In the genomic region with DNA sequence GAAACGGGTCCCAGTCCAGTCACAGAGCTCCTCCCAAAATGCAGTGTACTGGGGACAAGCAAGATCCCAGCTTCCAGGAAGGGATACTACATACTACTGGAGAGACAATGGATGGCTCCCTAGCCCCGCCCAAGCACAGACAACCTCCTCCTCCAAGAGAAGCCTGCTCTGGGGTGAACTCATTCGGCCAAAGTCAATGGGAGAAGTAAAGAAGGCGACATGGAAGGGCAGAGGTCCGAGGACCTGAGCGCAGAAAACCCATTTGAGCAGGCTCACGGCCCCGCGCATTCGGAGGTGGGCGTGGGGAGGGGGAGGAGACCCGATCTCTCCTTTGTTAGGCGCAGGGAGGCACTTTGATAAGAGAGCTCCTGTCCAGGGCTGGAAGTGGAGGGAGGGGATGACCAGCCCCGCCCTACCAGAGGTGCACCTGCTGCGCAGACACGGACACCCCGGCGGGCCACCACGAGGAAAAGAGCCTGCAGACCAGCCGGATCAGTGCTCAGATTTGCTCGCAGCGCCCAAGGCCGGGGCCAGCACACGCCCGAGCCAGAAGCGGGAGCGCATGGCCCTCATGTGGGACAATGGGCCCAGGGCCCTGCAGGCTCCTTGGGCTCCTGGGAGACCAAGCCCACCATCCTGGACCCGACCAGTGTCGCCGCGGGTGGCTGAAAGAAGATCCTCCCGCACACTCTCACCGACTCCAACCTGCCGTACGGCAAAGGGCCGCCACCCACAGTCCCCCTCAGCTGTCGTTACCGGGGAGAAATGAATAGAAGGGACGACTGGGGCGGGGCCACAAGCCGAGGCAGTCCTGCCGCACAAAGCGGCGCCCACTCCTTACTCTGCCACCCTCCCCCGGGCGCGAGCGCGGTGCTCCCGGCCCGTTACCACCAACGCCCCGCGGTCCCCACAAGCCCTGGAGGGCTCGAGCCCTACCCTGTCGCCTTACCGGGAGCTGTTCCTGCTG, we compare ENCODE assay signal across 8 mouse cellular contexts. TPM values are rescaled to one million over a fixed set of nuclear protein-coding genes. Genes with fewer than 3 reads are reported as not detected.
A peak's percentile ranks its signal among the peaks of the same experiment; 100 is the strongest.
DNase-seq lines count a peak whose midpoint lies in the region; ATAC-seq and TF ChIP-seq lines count a peak whose summit lies in the region.

No protein-coding gene starts in this region.

- peak overlapping the region; percentile 75 for H3K27ac ChIP-seq in heart, adult 2 months
- peak overlapping the region; percentile 91 for H3K27ac ChIP-seq in liver, postnatal 0 days (ENCODE audit: low read depth)
- H3K27ac ChIP-seq in neural tube, embryonic 11.5 days (ENCODE audit: low read depth, low read length) = peak overlapping the region; percentile 61

- ATAC-seq in liver, postnatal 0 days = peak; percentile 69
- peak; percentile 66; the same call in 1 of the 2 replicates for ATAC-seq in neural tube, embryonic 11.5 days (ENCODE audit: insufficient read depth, low FRiP score, low TSS enrichment)

- H3K4me1 ChIP-seq in heart, adult 2 months (ENCODE audit: control insufficient read depth, insufficient read depth, low read length) = peaks cover 18% of the 10 kb centered on the region
- peaks cover 42% of the 10 kb centered on the region for H3K4me1 ChIP-seq in liver, postnatal 0 days (ENCODE audit: insufficient read depth)
- H3K4me1 ChIP-seq in neural tube, embryonic 11.5 days (ENCODE audit: control insufficient read depth, insufficient read depth, low read length) = peaks cover 34% of the 10 kb centered on the region

- H3K79me2 ChIP-seq in heart, adult 2 months (replicated peaks; ENCODE audit: control insufficient read depth, insufficient read depth, low read length) = no peaks in the 10 kb centered on the region; the same call in 1 of the 2 replicates

- peak overlapping the region; percentile 94 for H3K4me3 ChIP-seq in heart, adult 2 months
- peak overlapping the region; percentile 98 for H3K4me3 ChIP-seq in liver, postnatal 0 days (ENCODE audit: low read depth, low read length)
- H3K4me3 ChIP-seq in neural tube, embryonic 11.5 days (ENCODE audit: low read depth, low read length) = peak overlapping the region; percentile 100

- TF ChIP-seq EP300 in heart, adult 2 months (IDR thresholded peaks at IDR 0.05; ENCODE audit: insufficient read depth, low read depth, low read length) = no peak
- no peak for TF ChIP-seq EP300 in liver, postnatal 0 days (IDR thresholded peaks at IDR 0.05; ENCODE audit: low read depth)

- under 1% methylated on average over 57 of the region's 57 CpGs for WGBS in heart, adult 2 months
- under 1% methylated on average over 52 of the region's 57 CpGs for WGBS in liver, postnatal 0 days (ENCODE audit: insufficient replicate concordance)
- WGBS in neural tube, embryonic 11.5 days = under 1% methylated on average over 57 of the region's 57 CpGs

- no peaks in the 10 kb centered on the region for H3K27me3 ChIP-seq in heart, adult 2 months (ENCODE audit: control insufficient read depth, insufficient read depth, low read length)
- no peaks in the 10 kb centered on the region for H3K27me3 ChIP-seq in liver, postnatal 0 days (ENCODE audit: insufficient read depth, low read length)
- no peaks in the 10 kb centered on the region for H3K27me3 ChIP-seq in neural tube, embryonic 11.5 days (ENCODE audit: control insufficient read depth, insufficient read depth, low read length)

- H3K9me3 ChIP-seq in liver, postnatal 0 days (ENCODE audit: low read length) = no peaks in the 10 kb centered on the region
- no peaks in the 10 kb centered on the region for H3K9me3 ChIP-seq in neural tube, embryonic 11.5 days (ENCODE audit: control insufficient read depth, low read length)

- peak overlapping the region; percentile 90 for H3K9ac ChIP-seq in heart, adult 2 months (ENCODE audit: low read depth, low read length)
- H3K9ac ChIP-seq in liver, postnatal 0 days (replicated peaks) = peak overlapping the region; percentile 98
- peak overlapping the region; percentile 98 for H3K9ac ChIP-seq in neural tube, embryonic 11.5 days (ENCODE audit: low read length)

- TF ChIP-seq CTCF in heart, adult 2 months (IDR thresholded peaks at IDR 0.05) = no peak
- TF ChIP-seq CTCF in liver, postnatal 0 days (IDR thresholded peaks at IDR 0.05; ENCODE audit: low read depth) = no peak

- peak overlapping the region; percentile 95 for H3K4me2 ChIP-seq in liver, postnatal 0 days (ENCODE audit: low read depth, low read length)
- H3K4me2 ChIP-seq in neural tube, embryonic 11.5 days (ENCODE audit: low read depth) = peak overlapping the region; percentile 96

- intact Hi-C loops in heart, adult 2 months (cut with DNase I) = loop anchor here (1.0 to 2.0 kb wide), 2 partner anchors 22 to 23 kb away; a partner anchor contains a TSS

- no peak for TF ChIP-seq POLR2A in heart, adult 2 months (IDR thresholded peaks at IDR 0.05; ENCODE audit: insufficient read depth, low read depth, low read length)

- no peaks in the 10 kb centered on the region for H3K36me3 ChIP-seq in heart, adult 2 months (ENCODE audit: control insufficient read depth, insufficient read depth, low read length)
- no peaks in the 10 kb centered on the region for H3K36me3 ChIP-seq in liver, postnatal 0 days (replicated peaks; ENCODE audit: insufficient read depth, low read length)
- no peaks in the 10 kb centered on the region for H3K36me3 ChIP-seq in neural tube, embryonic 11.5 days (ENCODE audit: control insufficient read depth, insufficient read depth, low read length)

- DNase-seq in 3T3-L1 (ENCODE audit: low read depth, low spot score) = peak; percentile 62
- DNase-seq in R1 (ENCODE audit: low read depth, low spot score) = peak; percentile 78
- DNase-seq in embryo, embryonic 11.5 days (ENCODE audit: low read depth, low spot score) = peak; percentile 32
- DNase-seq in heart, adult 2 months = peak in 1 of 2 experiments; percentile 53
- DNase-seq in kidney, adult 11 months = peak; percentile 33
- peak; percentile 65 for DNase-seq in liver, postnatal 0 days
- peak; percentile 70 for DNase-seq in neural tube, embryonic 11.5 days (ENCODE audit: low spot score)
- peak; percentile 60 for DNase-seq in thymus, postnatal 14 days

RNA-seq across cellular contexts. Expression of a gene that starts 0.6 kb away (rescaled TPM):
- total RNA-seq in heart, adult 2 months (2021) = 100 to 1,000 TPM; 110 TPM
- polyA plus RNA-seq in heart, adult 2 months (2012; rRNA removed) = 116 and 124 TPM in 2 replicates
- polyA plus RNA-seq in liver, postnatal 0 days (2015; fragmentation: Nextera tagmentation; extraction: Ambion mirVana) = 114 and 117 TPM in 2 replicates
- 870 and 877 TPM in 2 replicates for polyA plus RNA-seq in neural tube, embryonic 11.5 days (2014; fragmentation: Nextera tagmentation; extraction: Ambion mirVana)

RNA-seq across cellular contexts. Expression of a gene that starts 21.9 kb away (rescaled TPM):
- total RNA-seq in heart, adult 2 months (2021) = 10 to 100 TPM; 10.9 to 12.9 TPM
- 11.7 and 12.4 TPM in 2 replicates for polyA plus RNA-seq in heart, adult 2 months (2012; rRNA removed)
- 46.5 and 48.3 TPM in 2 replicates for polyA plus RNA-seq in liver, postnatal 0 days (2015; fragmentation: Nextera tagmentation; extraction: Ambion mirVana)
- polyA plus RNA-seq in neural tube, embryonic 11.5 days (2014; fragmentation: Nextera tagmentation; extraction: Ambion mirVana) = 76.0 and 77.0 TPM in 2 replicates

RNA-seq across cellular contexts. Expression of a gene that starts 22.5 kb away (rescaled TPM):
- 100 to 1,000 TPM; 168 to 177 TPM for total RNA-seq in heart, adult 2 months (2021)
- polyA plus RNA-seq in heart, adult 2 months (2012; rRNA removed) = 64.7 and 126 TPM in 2 replicates
- polyA plus RNA-seq in liver, postnatal 0 days (2015; fragmentation: Nextera tagmentation; extraction: Ambion mirVana) = 281 and 283 TPM in 2 replicates
- polyA plus RNA-seq in neural tube, embryonic 11.5 days (2014; fragmentation: Nextera tagmentation; extraction: Ambion mirVana) = 1,294 and 1,337 TPM in 2 replicates

RNA-seq across cellular contexts. Expression of a gene that starts 38.1 kb away (rescaled TPM):
- 1 to 10 TPM; 1.9 to 2.7 TPM for total RNA-seq in heart, adult 2 months (2021)
- polyA plus RNA-seq in heart, adult 2 months (2012; rRNA removed) = 2.3 and 3.3 TPM in 2 replicates
- 2.9 and 3.9 TPM in 2 replicates for polyA plus RNA-seq in liver, postnatal 0 days (2015; fragmentation: Nextera tagmentation; extraction: Ambion mirVana)
- 7.8 and 8.3 TPM in 2 replicates for polyA plus RNA-seq in neural tube, embryonic 11.5 days (2014; fragmentation: Nextera tagmentation; extraction: Ambion mirVana)

RNA-seq across cellular contexts. Expression of a gene that starts 50.7 kb away (rescaled TPM):
- 10 to 100 TPM; 19.8 to 20.2 TPM for total RNA-seq in heart, adult 2 months (2021)
- polyA plus RNA-seq in heart, adult 2 months (2012; rRNA removed) = 28.0 and 44.1 TPM in 2 replicates
- 41.8 and 46.0 TPM in 2 replicates for polyA plus RNA-seq in liver, postnatal 0 days (2015; fragmentation: Nextera tagmentation; extraction: Ambion mirVana)
- 174 and 187 TPM in 2 replicates for polyA plus RNA-seq in neural tube, embryonic 11.5 days (2014; fragmentation: Nextera tagmentation; extraction: Ambion mirVana)
